Mouse (Mus musculus) urinary bladder, postnatal 10 days (tissue): ENCODE measurements at regions not wholly inside any gene's neighbourhood (a gene's known extent, or its start where the extent isn't known, plus 50 kb on each side); places are given as distances from the start of the nearest gene placed in this dataset.

Experiments used
- DNase-seq: peaks from one replicate; pipeline ENCODE4 v3.0.0; 2022; ENCODE audit warnings: low spot score

GRCm38 (mm10) chr8:115897521-115898178 is 190.1 kb upstream of the Maf start:
- DNase-seq: no peak

GRCm38 (mm10) chr8:115897086-115897485 is 189.5 kb upstream of the Maf start:
- no peak for DNase-seq

- DNase-seq: no peak
Measured at GRCm38 (mm10) chr8:115896066-115896465, 188.5 kb upstream of the Maf start.

GRCm38 (mm10) chr8:115888278-115888677 is 180.7 kb upstream of the Maf start:
- DNase-seq: no peak

DNA sequence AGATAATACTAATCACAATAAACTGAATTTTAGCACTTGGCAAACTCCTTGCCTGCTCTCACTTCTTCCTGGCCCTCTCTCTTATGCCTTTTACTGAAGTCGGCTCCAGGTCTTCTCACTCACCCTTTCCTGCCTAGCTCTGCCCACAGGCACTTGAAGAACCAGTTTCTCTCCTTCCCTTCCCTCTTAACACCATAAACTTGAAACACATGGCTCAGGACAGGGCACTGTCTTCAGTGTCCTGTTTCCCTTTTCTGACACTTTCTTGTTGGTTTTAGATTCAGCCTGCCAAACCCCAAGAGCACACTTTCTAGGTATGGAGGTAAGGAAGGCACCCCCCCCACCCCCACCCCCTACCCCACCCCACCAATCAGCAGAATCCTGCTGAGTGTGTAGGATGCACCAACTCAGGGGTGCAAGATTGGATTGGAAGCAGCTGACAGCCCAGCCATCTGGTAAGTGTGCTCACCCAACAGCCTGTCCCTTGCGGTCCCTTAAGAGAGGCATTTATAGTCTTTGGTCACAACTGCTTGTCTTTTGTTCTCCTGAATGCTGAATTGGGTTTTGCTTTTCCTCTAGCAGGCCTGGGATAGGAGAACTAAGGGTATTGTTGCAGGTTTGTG is 177.6 kb upstream of the Maf start:
- no peak for DNase-seq

DNA sequence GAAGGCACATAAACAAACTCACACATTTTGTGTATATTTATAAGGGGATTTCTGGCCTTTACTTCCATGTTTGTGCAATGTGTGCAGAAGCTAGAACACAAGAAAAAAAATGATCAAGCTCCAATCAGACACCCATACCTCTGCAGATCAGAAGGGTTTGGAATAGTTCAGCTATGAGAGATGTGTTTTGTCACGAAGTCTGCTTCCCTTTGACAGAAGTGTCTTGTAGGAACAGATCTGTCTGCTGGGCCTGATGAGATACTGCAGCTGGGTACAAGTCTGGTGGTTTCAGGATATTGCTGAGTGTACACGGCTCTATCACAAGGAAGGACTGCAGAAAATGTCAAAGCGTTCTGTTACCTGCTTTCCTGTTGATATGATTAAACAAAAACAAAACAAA is 176.2 kb upstream of the Maf start:
- no peak for DNase-seq

DNA sequence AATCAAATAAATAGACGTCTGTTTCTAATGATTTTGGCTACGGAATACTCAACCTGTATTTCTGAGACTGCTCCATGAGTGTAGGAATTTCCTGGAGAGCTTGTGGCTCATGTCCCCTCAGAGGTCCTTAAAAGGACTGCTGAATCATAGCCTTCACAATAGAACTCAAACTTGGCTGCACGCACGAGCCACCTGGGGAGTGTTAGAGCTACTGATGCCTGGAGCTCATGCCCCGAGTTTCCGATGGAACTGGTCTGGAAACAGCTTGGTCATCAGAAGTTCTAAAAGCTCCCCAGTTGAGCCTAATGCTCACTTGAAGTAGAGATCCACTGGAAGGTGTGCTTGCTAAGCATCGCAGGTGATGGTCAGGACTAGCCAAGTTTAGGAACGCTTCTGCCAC is 174.3 kb upstream of the Maf start:
- DNase-seq: no peak

DNA sequence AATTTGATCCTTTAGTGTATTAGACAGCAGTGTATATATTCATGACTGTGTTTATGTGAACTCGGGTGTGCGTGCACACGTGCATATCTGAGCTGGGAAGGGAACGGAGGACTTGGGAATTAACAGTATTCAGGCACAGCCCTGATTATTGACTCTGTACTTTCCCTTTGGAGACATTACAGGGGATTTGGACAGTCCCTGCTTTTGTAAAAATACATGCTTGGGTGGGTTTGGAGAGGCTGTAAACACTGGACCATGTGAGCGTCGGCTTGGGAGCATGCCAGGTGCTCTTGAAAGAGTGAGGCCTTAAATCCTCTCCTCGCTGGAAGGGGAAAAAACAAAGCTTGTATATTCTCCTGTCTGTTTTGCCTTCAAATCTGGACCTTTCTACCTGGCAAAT is 167.2 kb upstream of the Maf start:
- DNase-seq: no peak

- DNase-seq: no peak
Measured at GRCm38 (mm10) chr8:115871381-115871780, 163.8 kb upstream of the Maf start.

DNA sequence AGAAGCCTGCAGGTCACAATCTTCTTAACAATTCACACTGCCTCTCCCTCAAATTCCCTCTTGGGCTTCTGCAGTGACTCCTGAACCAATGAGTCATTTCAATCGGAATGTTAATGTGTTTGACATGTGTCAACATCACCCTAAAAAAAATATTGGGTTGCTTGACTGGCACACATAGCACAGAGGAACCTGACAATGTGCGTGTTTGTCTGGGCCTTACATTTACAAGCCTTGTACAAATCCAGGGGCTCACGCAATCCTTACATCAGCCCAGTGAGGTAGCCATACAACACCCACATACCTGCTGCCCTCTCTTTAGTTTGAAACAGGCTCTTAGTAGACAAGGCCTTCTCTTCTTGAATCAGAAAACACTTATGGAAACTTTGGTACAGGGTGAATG is 153.8 kb upstream of the Maf start:
- no peak for DNase-seq

DNA sequence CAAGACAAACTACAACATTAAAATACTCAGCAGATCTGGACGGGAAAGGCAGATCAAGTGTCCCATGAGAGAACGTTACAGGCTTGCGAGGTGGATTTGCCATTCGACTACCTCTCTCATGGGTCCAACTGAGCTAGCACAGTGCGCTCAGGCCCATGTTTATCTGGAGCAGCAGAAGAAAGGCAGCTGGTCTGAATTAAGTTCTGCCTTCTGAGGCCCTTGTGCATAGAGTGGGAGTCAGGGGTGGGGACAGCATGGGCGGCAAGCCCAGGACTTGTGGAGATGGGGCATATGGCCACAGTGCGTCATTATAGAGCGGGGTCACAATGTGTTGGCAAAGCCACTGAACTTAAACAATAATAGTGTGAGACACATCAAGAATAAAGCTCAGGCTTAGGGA is 151.8 kb upstream of the Maf start:
- no peak for DNase-seq

GRCm38 (mm10) chr8:115856816-115857215 is 149.2 kb upstream of the Maf start:
- DNase-seq: no peak

DNA sequence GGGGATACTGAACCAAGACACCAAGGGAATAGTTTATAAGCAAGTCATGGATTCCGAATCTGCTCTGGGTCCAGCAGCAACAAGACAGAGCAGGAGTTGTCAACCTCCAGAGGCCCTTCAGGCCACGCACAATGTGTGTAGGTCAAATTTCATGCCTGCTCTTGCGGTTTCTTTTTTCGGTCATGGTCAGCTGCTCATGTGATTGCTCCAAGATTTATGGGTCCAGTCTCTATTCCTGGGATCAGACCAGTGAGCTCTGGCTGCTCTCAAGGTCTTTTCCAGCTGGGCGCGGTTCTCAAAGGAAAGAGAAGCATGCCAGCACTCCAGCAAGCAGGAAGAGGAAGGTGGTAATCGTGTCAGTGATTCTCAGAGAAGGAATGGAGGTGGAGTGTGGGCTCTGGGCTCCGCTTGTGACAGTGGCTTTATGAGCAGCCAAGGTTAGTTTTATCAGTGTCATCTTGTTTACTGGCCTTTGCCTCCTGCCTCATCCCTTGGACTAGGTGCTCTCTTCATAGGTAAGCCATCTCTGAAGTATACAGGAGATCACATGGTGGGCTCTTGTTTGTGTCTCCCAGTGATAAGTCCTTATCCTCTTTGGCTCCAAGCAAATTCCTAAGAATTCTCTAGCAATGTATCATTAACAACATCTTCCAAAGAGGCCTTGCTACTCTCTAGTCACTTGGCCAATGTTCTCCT is 148.5 kb upstream of the Maf start:
- DNase-seq: no peak

DNA sequence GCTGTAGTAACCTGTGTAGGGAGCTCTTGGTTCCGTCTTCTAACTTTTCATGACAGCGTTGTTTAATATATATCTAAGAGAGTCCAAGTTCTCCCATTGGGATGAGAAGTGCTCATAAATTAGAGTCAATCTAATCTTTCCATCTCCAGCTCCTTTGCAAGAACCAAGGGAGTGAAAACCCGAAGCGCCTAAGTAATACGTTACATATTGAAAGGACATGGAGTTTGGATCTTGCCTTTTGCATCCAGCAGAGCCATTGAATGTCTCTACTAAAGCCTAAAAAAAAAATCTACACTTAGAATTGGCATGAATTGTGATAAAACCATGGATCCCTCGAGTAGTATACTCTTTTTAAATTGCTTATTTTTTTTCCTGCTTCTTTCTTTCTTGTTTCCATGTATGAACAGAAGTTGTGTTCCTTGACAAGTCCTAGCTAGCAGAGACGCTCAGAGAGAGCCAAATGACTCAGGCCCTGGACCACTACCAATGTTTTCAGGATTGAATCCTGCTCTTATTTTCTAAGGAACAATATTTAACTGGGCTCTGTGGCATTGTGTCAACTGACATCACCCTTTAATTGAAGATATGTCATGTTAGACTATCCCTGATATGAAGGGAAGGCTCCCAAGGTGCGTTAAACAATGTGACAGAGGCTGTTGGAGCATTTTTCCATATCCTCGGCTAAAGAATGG is 146.8 kb upstream of the Maf start:
- DNase-seq: no peak

DNA sequence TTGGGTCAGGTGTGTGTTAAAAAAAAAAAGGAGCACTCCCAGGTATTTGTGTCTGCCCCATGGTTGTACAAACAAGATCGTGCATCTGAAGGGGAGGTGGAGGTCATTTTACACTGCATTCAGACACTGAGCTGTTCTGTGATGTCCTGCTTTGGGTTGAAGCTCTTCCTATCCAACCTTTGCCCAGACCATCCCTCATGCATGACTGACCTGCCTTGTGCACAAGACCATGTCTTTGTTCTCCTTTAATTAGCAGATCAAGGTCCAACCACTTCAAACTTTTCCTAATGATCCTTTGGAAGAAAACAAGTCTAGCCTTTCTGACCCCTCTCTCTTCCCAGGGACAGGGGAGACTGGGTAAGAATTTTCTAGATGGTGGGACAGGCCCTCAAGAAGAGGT is 143.0 kb upstream of the Maf start:
- DNase-seq: no peak

DNA sequence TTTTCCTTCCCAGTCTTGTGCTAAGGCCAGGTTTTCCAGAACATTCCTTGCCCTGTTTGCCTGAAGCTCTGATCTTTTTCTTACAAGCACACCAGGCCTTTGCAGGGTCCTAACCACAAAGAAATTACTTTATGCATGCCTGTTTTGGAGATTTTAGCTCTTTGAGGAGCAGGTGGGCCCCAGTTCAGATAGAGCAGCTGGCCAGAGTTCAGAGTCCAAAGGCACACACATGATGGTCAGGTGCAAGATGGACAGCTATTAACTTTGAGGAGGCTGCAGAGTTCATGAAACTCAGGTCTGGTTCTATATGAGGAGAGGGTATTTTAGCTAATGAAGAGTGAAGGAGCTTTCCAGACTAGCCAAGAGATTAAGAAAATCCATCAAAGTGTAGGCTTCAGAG is 125.8 kb upstream of the Maf start:
- no peak for DNase-seq

GRCm38 (mm10) chr8:115831675-115832074 is 124.1 kb upstream of the Maf start:
- no peak for DNase-seq

DNA sequence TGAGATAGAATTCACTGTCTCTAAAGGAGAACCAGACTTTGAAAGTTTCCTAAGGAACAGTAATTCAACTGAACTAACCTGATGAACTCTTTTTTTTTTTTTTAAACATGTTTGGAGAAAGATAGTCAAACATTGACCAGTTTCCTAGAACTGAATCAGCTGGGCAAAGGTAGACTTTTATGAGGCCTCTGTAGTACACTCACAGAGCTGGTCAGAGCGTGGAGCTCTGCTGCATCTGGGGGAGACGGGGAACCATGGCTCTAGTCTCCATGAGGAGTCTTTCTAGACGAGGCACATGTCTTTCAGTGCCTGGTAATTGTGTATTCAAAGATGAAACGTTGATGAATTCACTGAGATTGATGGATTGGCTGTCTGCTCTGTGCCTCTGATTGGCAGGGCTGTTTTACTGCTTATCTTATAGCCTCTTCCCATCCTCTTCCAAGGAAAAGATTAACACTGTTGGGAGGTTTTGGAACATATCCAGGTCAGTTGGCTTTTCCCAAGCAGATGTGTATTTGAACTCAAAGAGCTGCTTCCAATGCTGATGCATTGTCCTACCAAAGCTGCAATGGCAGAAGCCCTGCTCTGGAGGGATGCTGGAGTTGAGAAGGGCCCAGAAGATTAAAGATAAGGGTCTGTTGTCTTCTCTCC is 122.5 kb upstream of the Maf start:
- DNase-seq: no peak

DNA sequence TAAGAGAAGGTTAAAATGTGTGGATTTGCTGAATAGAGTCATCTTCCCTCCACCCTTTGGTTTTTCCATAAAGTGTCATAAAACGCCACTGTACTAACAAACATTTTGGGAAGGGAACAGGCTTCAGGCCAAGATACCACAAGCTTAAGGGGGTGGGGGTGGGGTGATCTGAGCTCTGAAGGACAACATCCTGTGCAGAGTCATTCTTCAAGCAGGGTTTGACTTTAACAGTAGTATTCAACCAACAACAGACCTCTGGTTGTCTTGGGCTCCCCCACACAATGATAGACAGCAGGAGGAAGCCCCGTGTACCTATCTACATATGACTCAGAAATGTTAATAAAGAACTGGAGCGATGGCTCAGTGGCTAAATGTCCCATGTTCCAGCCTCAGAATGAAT is 118.9 kb upstream of the Maf start:
- no peak for DNase-seq

DNA sequence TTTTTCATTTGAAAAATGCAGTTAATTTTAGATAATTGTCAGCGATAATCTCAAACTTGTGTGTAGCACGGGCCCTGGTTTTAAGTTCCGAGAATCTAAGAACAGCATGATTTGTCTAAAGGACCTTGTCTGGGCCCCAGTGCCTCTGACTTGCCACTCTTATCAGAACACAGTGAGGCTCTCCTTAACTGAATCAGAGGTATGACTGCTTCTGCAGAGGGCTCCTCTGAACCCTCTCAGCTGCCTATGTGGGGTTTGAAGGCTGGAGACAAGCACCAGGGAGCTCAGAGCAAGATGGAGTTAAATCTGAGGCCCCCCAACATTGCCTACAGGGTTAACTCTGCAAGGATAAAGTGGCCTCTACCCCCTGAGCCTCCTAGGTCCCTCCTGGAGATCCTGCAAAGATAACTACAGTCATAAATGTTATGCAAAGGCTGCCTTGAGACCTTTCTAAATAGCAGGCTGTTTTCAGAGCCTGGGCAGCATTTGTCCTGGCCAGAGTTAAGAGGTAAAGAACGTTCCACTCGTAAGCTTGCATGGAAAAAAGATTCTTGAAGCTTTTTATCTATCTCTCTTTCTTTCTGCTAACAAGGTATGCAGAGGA is 118.4 kb upstream of the Maf start:
- no peak for DNase-seq

GRCm38 (mm10) chr8:115824478-115824785 is 116.8 kb upstream of the Maf start:
- DNase-seq: no peak
